In the genomic region with DNA sequence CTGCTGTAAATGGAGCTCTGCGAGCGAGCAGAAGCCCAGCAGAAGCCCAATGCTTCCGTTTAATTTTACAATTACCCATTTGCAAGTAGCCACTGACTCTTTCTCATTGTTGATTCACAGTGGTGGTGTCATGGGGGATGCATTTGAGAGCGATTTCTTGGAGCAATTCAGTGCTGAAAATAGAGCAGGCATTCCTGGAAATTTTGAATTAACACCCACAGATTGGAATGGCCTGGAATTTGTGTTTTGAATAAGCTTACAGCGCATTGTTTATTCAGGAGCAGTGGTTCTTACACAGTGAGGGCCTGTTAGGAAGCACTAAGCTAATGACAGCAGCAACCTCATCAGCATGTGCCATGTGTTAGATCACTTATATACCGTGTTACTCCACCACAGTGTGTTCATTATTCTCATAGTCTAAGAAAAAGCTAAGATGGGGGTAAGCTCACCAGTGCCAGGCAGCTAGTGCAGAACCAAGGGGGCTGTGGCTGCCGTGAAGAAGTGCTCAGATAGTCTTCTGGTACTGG, we compare ENCODE assay signal across 20 mouse cellular contexts.
A peak's percentile ranks its signal among the peaks of the same experiment; 100 is the strongest.
DNase-seq lines count a peak whose midpoint lies in the region; ATAC-seq and TF ChIP-seq lines count a peak whose summit lies in the region.
"Had no signal": no experiment of that assay in that cellular context is flagged by ENCODE, and none has a peak within 500 bp of the region (broad histone marks: within the 10 kb centered on the region; RNA-seq: fewer than 3 reads in every experiment).

No protein-coding gene starts in this region.

- intact Hi-C loops in gastrocnemius, postnatal 36 days (cut with DNase I), result no loop called here

- whole genome bisulfite sequencing in forebrain, embryonic 11.5 days, result 64% methylated on average over 7 of the region's 7 CpGs
- 89% methylated on average over 7 of the region's 7 CpGs for WGBS in forebrain, embryonic 10.5 days
- WGBS in midbrain, embryonic 12.5 days, result 70% methylated on average over 7 of the region's 7 CpGs
- 89% methylated on average over 7 of the region's 7 CpGs for WGBS in midbrain, embryonic 10.5 days
- 23% methylated on average over 7 of the region's 7 CpGs for WGBS in forebrain, postnatal 0 days
- 43% methylated on average over 7 of the region's 7 CpGs for WGBS in midbrain, embryonic 16.5 days

- no peak for ATAC-seq in forebrain, embryonic 11.5 days (replicated peaks; ENCODE audit: low FRiP score)
- no peak for ATAC-seq in midbrain, embryonic 12.5 days (ENCODE audit: low FRiP score, low read depth)
- peak; percentile 66 for ATAC-seq in forebrain, postnatal 0 days
- ATAC-seq in midbrain, embryonic 16.5 days, result peak; percentile 57; the same call in 1 of the 2 replicates
- ATAC-seq: Patski had no signal

- no peak for DNase-seq in forebrain, embryonic 11.5 days (ENCODE audit: low spot score)
- no peak for DNase-seq in forebrain, embryonic 10.5 days (ENCODE audit: extremely low spot score, low spot score)
- no peak for DNase-seq in midbrain, embryonic 10.5 days (ENCODE audit: low spot score)
- no peak for DNase-seq in forebrain, postnatal 0 days
- DNase-seq in layer of hippocampus, adult 11-12 months (ENCODE audit: low spot score), result no peak
- no peak for DNase-seq in gastrocnemius, postnatal 36 days
- DNase-seq: adrenal gland, adult 8-10 months; cerebellum, postnatal 10 days; heart, postnatal 10 days; kidney, adult 18-20 months; kidney, postnatal 25 days; right cerebral cortex, postnatal 14 days; thymus, adult 2 months had no signal

- no peak overlapping the region for H3K4me3 ChIP-seq in forebrain, embryonic 11.5 days (ENCODE audit: low read depth, low read length)
- H3K4me3 ChIP-seq in forebrain, embryonic 10.5 days, result no peak overlapping the region
- no peak overlapping the region for H3K4me3 ChIP-seq in midbrain, embryonic 12.5 days
- no peak overlapping the region for H3K4me3 ChIP-seq in midbrain, embryonic 10.5 days
- no peak overlapping the region for H3K4me3 ChIP-seq in forebrain, postnatal 0 days (ENCODE audit: low read depth, low read length)
- H3K4me3 ChIP-seq in midbrain, embryonic 16.5 days (ENCODE audit: low read depth, low read length), result no peak overlapping the region
- H3K4me3 ChIP-seq: liver, embryonic 15.5 days; neural tube, embryonic 12.5 days; stomach, embryonic 15.5 days had no signal

- H3K9ac ChIP-seq in forebrain, embryonic 11.5 days (ENCODE audit: low read length), result no peak overlapping the region
- no peak overlapping the region for H3K9ac ChIP-seq in midbrain, embryonic 12.5 days (replicated peaks)
- no peak overlapping the region for H3K9ac ChIP-seq in forebrain, postnatal 0 days
- no peak overlapping the region for H3K9ac ChIP-seq in midbrain, embryonic 16.5 days (ENCODE audit: low read depth, low read length)
- H3K9ac ChIP-seq: liver, embryonic 15.5 days; neural tube, embryonic 12.5 days; stomach, embryonic 15.5 days had no signal

- H3K4me1 ChIP-seq in forebrain, embryonic 11.5 days (replicated peaks; ENCODE audit: control insufficient read depth, insufficient read depth, low read length), result peaks cover 24% of the 10 kb centered on the region; the same call in 1 of the 2 replicates
- H3K4me1 ChIP-seq in forebrain, embryonic 10.5 days, result peaks cover 69% of the 10 kb centered on the region
- peaks cover 57% of the 10 kb centered on the region for H3K4me1 ChIP-seq in midbrain, embryonic 12.5 days
- H3K4me1 ChIP-seq in midbrain, embryonic 10.5 days, result peaks cover 46% of the 10 kb centered on the region
- peaks cover 11% of the 10 kb centered on the region for H3K4me1 ChIP-seq in forebrain, postnatal 0 days (ENCODE audit: insufficient read depth)
- H3K4me1 ChIP-seq in midbrain, embryonic 16.5 days (ENCODE audit: control insufficient read depth, insufficient read depth, low read length), result peaks cover 26% of the 10 kb centered on the region
- H3K4me1 ChIP-seq: stomach, embryonic 15.5 days had no signal

- H3K27ac ChIP-seq in forebrain, embryonic 11.5 days (ENCODE audit: low read depth, low read length), result peak overlapping the region; percentile 21; the same call in 1 of the 2 replicates
- H3K27ac ChIP-seq in forebrain, embryonic 10.5 days, result no peak overlapping the region
- peak overlapping the region; percentile 54 for H3K27ac ChIP-seq in midbrain, embryonic 12.5 days (replicated peaks)
- H3K27ac ChIP-seq in midbrain, embryonic 10.5 days (replicated peaks), result no peak overlapping the region
- H3K27ac ChIP-seq in forebrain, postnatal 0 days (ENCODE audit: low read depth, low read length), result no peak overlapping the region
- peak overlapping the region; percentile 59 for H3K27ac ChIP-seq in midbrain, embryonic 16.5 days (ENCODE audit: low read length)
- H3K27ac ChIP-seq: liver, embryonic 15.5 days; neural tube, embryonic 12.5 days; stomach, embryonic 15.5 days had no signal

- no peaks in the 10 kb centered on the region for H3K36me3 ChIP-seq in forebrain, embryonic 11.5 days (ENCODE audit: control insufficient read depth, insufficient read depth, low read length)
- H3K36me3 ChIP-seq in forebrain, embryonic 10.5 days (replicated peaks), result no peaks in the 10 kb centered on the region
- no peaks in the 10 kb centered on the region for H3K36me3 ChIP-seq in midbrain, embryonic 12.5 days
- no peaks in the 10 kb centered on the region for H3K36me3 ChIP-seq in midbrain, embryonic 10.5 days
- H3K36me3 ChIP-seq in forebrain, postnatal 0 days (ENCODE audit: insufficient read depth), result no peaks in the 10 kb centered on the region
- no peaks in the 10 kb centered on the region for H3K36me3 ChIP-seq in midbrain, embryonic 16.5 days (ENCODE audit: control insufficient read depth, insufficient read depth, low read length)
- H3K36me3 ChIP-seq: liver, embryonic 15.5 days; neural tube, embryonic 12.5 days; stomach, embryonic 15.5 days had no signal

- no peak overlapping the region for H3K4me2 ChIP-seq in forebrain, embryonic 11.5 days (ENCODE audit: low read depth, low read length, severe bottlenecking)
- no peak overlapping the region for H3K4me2 ChIP-seq in midbrain, embryonic 12.5 days (replicated peaks)
- H3K4me2 ChIP-seq in forebrain, postnatal 0 days (ENCODE audit: low read depth), result no peak overlapping the region
- no peak overlapping the region for H3K4me2 ChIP-seq in midbrain, embryonic 16.5 days (ENCODE audit: low read length)
- H3K4me2 ChIP-seq: heart, embryonic 11.5 days; liver, embryonic 15.5 days; neural tube, embryonic 12.5 days; stomach, embryonic 15.5 days had no signal

- no peaks in the 10 kb centered on the region for H3K9me3 ChIP-seq in forebrain, embryonic 11.5 days (ENCODE audit: control insufficient read depth, low read length)
- no peaks in the 10 kb centered on the region for H3K9me3 ChIP-seq in forebrain, embryonic 10.5 days
- H3K9me3 ChIP-seq in midbrain, embryonic 12.5 days, result no peaks in the 10 kb centered on the region
- no peaks in the 10 kb centered on the region for H3K9me3 ChIP-seq in midbrain, embryonic 10.5 days (replicated peaks)
- no peaks in the 10 kb centered on the region for H3K9me3 ChIP-seq in forebrain, postnatal 0 days (ENCODE audit: low read length)
- no peaks in the 10 kb centered on the region for H3K9me3 ChIP-seq in midbrain, embryonic 16.5 days (replicated peaks; ENCODE audit: control insufficient read depth, low read length, poor library complexity, severe bottlenecking)
- H3K9me3 ChIP-seq: liver, embryonic 15.5 days; neural tube, embryonic 12.5 days; stomach, embryonic 15.5 days had no signal

- H3K27me3 ChIP-seq in forebrain, embryonic 11.5 days (ENCODE audit: control insufficient read depth, insufficient read depth, low read length), result no peaks in the 10 kb centered on the region
- no peaks in the 10 kb centered on the region for H3K27me3 ChIP-seq in forebrain, embryonic 10.5 days (ENCODE audit: poor library complexity, severe bottlenecking)
- H3K27me3 ChIP-seq in midbrain, embryonic 12.5 days, result no peaks in the 10 kb centered on the region
- H3K27me3 ChIP-seq in midbrain, embryonic 10.5 days (ENCODE audit: low read depth, poor library complexity, severe bottlenecking), result no peaks in the 10 kb centered on the region
- H3K27me3 ChIP-seq in forebrain, postnatal 0 days (ENCODE audit: insufficient read depth, low read length), result no peaks in the 10 kb centered on the region
- H3K27me3 ChIP-seq in midbrain, embryonic 16.5 days (ENCODE audit: control insufficient read depth, insufficient read depth, low read depth, low read length), result no peaks in the 10 kb centered on the region
- H3K27me3 ChIP-seq: liver, embryonic 15.5 days; neural tube, embryonic 12.5 days; Patski; stomach, embryonic 15.5 days had no signal

- TF ChIP-seq CTCF in forebrain, postnatal 0 days (IDR thresholded peaks at IDR 0.05; ENCODE audit: low read depth), result no peak

Comparison
In these comparisons a context has a peak if more than half of its experiments do, and no peak if none do; other contexts are left out.
1. ATAC-seq: peak in forebrain, postnatal 0 days (single experiment) and midbrain, embryonic 16.5 days (single experiment); none in forebrain, embryonic 11.5 days (single experiment) and midbrain, embryonic 12.5 days (single experiment).
2. H3K27ac ChIP-seq: peak in forebrain, embryonic 11.5 days (single experiment), midbrain, embryonic 12.5 days (single experiment) and midbrain, embryonic 16.5 days (single experiment); none in forebrain, embryonic 10.5 days (single experiment), midbrain, embryonic 10.5 days (single experiment) and forebrain, postnatal 0 days (single experiment).